Mouse (Mus musculus) lung, embryonic 16.5 days (tissue): ENCODE data around the gene Atp2c1. TPM values are rescaled to one million over a fixed set of nuclear protein-coding genes. Genes with fewer than 3 reads are reported as not detected.

ENCODE experiments used
- ATAC-seq: fragments of 200-750 bp; cut with Nextera tagmentation; 2 replicates; pipeline ENCODE4 v1.8.0; 2017; ENCODE audit warnings: low read depth, mild to moderate bottlenecking, moderate library complexity
- H3K27ac ChIP-seq: fragments of 300-500 bp; sonication (generic); 2 replicates; pipeline ENCODE4 v1.5.1; 2014; ENCODE audit warnings: mild to moderate bottlenecking, control low read depth, low read length
- H3K27me3 ChIP-seq: fragments of 300-500 bp; sonication (generic); 2 replicates; pipeline ENCODE4 v1.6.1; 2014; ENCODE audit warnings: low read depth, low read length, mixed read lengths; ENCODE audit not compliant: control insufficient read depth, insufficient read depth
- H3K36me3 ChIP-seq: fragments of 300-500 bp; sonication (generic); 2 replicates; pipeline ENCODE4 v1.6.1; 2014; ENCODE audit warnings: low read length; ENCODE audit not compliant: control insufficient read depth, insufficient read depth
- H3K4me1 ChIP-seq: fragments of 300-500 bp; sonication (generic); replicated peaks from 2 replicates; pipeline ENCODE4 v1.6.1; 2014; ENCODE audit warnings: low read length, mixed read lengths; ENCODE audit not compliant: control insufficient read depth, insufficient read depth
- H3K4me2 ChIP-seq: fragments of 300-500 bp; sonication (generic); 2 replicates; pipeline ENCODE4 v1.6.1; 2014; ENCODE audit warnings: low read depth, low read length, control low read depth
- H3K4me3 ChIP-seq: fragments of 300-500 bp; sonication (generic); 2 replicates; pipeline ENCODE4 v1.5.1; 2014; ENCODE audit warnings: mild to moderate bottlenecking, low read length, control low read depth
- H3K9ac ChIP-seq: fragments of 300-500 bp; sonication (generic); 2 replicates; pipeline ENCODE4 v1.6.1; 2014; ENCODE audit warnings: low read length, control low read depth
- H3K9me3 ChIP-seq: fragments of 300-500 bp; sonication (generic); 2 replicates; pipeline ENCODE4 v1.6.1; 2016; ENCODE audit warnings: low read length; ENCODE audit not compliant: control insufficient read depth
- WGBS: fragments of 180-500 bp; shearing (Covaris S2); extraction: QIAGEN DNeasy Blood & Tissue Kit; methylation state at CpG from one replicate; pipeline ENCODE4 v1.1.7; 2014; 5-methylcytosine and 5-hydroxymethylcytosine counted together
- polyA plus RNA-seq: library from polyadenylated mRNA; unstranded; fragments of >200 nt; fragmentation: Nextera tagmentation; extraction: Ambion mirVana; gene quantifications from 2 replicates; pipeline ENCODE4 v1.2.1, GENCODE M21; 2015

Atp2c1 gene
- polyA plus RNA-seq, 1 experiment from 2014 or later: 65.2 TPM

DNA sequence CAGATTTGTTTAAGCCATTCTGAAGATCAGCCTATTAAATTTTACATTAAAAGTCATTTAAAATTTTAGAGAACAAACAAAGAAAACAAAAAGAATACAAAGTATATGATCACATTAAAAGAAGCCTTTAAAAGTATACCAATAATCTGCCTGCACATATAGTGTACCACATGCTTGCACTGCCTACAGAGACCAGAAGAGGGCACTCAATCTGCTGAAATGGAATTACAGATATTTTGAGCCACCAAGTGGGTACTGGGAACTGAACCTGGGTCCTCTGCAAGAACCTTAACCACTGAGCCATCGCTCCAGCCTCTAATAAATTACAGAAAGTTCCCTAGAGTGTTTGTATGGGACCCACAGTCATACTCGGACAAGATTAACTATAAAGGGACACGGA, 59.3 kb downstream of the Atp2c1 start:
- H3K27ac ChIP-seq: no peak overlapping the region

DNA sequence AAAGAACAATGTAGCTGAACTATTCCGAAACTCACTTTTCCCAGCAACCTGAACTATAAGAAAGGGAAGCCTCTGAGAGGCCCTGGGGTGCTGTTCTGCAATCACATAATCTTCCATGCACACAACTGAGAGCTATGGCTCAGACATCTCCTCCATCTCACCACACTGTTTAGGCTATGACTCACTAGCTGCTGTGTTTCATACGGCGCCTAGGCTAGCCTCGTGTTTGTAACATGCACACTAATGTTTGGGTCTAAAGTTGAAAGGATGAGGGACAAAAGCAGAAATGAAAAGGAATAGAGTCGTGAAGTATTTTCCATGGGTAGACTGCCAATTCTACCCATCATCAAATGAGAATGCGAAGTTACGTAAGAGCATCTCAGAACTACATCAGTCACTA, 65.6 kb downstream of the Atp2c1 start:
- no peak overlapping the region for H3K4me3 ChIP-seq
- 81% methylated on average over 7 of the region's 7 CpGs for whole genome bisulfite sequencing
- no peak overlapping the region for H3K9ac ChIP-seq
- no peak overlapping the region for H3K27ac ChIP-seq
- H3K9me3 ChIP-seq: no peaks in the 10 kb centered on the region
- H3K4me1 ChIP-seq: no peaks in the 10 kb centered on the region
- no peak overlapping the region for H3K4me2 ChIP-seq
- H3K27me3 ChIP-seq: no peaks in the 10 kb centered on the region
- ATAC-seq: no peak
- H3K36me3 ChIP-seq: peaks cover 5% of the 10 kb centered on the region; the same call in 1 of the 2 replicates

More for the DNA sequence above, 59.3 kb downstream of the Atp2c1 start:
- Histone ChIP-seq H3K27me3 (no peaks in the 10 kb centered on the region), H3K4me3 (no peak overlapping the region), H3K9ac (no peak overlapping the region), H3K36me3 (peaks cover 11% of the 10 kb centered on the region), H3K9me3 (0 out of 2 replicates have a peak, but pooled peaks cover 2% of the 10 kb centered on the region), H3K4me2 (no peak overlapping the region), H3K4me1 (0 out of 2 replicates have a peak, but pooled peaks cover 4% of the 10 kb centered on the region)
- ATAC-seq: no peak
- 97% methylated on average over 3 of the region's 3 CpGs for WGBS

DNA sequence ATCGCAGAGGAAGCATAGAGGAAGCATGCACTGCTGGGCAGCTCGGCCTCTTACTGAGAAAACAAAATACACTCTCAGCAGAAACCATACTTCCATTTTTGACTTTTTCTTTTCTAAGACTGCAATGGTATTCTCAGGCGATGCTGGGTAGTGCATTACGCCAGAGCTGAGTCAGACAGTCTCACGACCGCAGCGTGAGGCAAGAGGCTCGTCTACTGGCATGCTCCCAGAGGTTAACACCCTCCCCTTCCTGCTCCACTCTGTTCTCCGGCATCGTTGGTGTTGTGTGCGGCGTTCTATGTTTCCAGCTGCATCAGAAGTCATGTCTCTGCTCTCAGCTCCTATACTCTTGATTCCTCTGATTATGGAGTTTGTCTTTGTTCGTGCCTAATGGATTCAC, 68.1 kb downstream of the Atp2c1 start:
- ATAC-seq: no peak
- peaks cover 5% of the 10 kb centered on the region; the same call in 1 of the 2 replicates for H3K36me3 ChIP-seq

DNA sequence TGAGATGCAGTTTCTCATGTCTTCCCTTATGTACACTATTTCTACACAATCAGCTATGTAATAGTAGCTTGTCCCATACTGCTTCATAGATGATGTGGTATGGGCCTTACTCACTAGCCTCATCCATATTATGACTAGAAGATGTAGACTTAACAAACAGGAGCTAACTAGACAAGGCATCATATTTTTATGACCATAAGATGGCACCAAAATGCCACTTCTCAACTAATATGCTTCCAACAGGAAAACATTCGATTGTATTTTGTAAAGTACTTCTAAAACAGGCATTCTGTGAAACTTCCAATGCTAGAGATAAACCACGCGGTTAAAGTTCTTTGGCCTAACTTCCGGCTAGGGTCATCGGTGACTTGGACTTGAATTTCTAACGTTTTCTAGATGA, 118.6 kb downstream of the Atp2c1 start:
- Histone ChIP-seq H3K36me3 (0 out of 2 replicates have a peak, but pooled peaks cover 3% of the 10 kb centered on the region), H3K27ac (no peak overlapping the region), H3K4me2 (no peak overlapping the region), H3K9me3 (no peaks in the 10 kb centered on the region), H3K4me1 (no peaks in the 10 kb centered on the region), H3K9ac (no peak overlapping the region), H3K27me3 (no peaks in the 10 kb centered on the region), H3K4me3 (no peak overlapping the region)
- ATAC-seq: no peak
- WGBS: 89% methylated on average over 6 of the region's 6 CpGs

More for the DNA sequence above, 68.1 kb downstream of the Atp2c1 start:
- Histone ChIP-seq H3K4me3 (no peak overlapping the region), H3K4me2 (no peak overlapping the region), H3K9ac (no peak overlapping the region), H3K27me3 (no peaks in the 10 kb centered on the region), H3K4me1 (no peaks in the 10 kb centered on the region), H3K9me3 (no peaks in the 10 kb centered on the region), H3K27ac (no peak overlapping the region)
- 82% methylated on average over 13 of the region's 13 CpGs for WGBS

DNA sequence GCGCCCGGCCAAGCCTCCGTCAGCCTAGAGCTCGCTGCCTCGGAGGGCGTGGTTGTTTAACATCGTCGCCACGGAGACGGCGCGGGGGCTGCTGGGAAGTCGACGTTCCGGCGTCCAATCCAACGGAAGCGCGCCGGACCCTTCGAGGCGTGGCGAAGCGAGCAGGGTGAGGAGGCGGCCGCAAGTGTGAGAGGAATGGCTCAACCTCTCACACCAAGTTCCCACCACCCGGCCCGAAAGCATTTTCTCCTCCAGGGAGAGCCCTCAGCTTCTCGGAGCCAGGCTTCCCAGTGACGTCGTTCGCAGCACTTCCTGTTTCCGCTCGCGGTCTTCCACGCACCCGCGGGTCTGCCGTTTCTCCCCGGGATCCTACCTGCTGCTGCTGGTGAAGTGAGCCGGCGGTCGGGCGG, 131.9 kb downstream of the Atp2c1 start, which contains the start of the genes Aste1 and Nek11:
TSS of gene Aste1 (plus strand) at position 175 of the 410 bp plus-strand sequence.
TSS of gene Nek11 (minus strand) at position 307 of the 410 bp plus-strand sequence.
- Histone ChIP-seq H3K4me2 (peak within 1 kb of the TSS; percentile 75), H3K27me3 (no peaks in the 10 kb centered on the region), H3K36me3 (peaks cover 6% of the 10 kb centered on the region), H3K9ac (peak within 1 kb of the TSS; percentile 80), H3K4me1 (peaks cover 7% of the 10 kb centered on the region), H3K27ac (peak within 1 kb of the TSS; percentile 97), H3K9me3 (no peaks in the 10 kb centered on the region), H3K4me3 (peak within 1 kb of the TSS; percentile 88)
- under 1% methylated on average over 44 of the region's 44 CpGs for WGBS
- peak; percentile 100 for ATAC-seq

DNA sequence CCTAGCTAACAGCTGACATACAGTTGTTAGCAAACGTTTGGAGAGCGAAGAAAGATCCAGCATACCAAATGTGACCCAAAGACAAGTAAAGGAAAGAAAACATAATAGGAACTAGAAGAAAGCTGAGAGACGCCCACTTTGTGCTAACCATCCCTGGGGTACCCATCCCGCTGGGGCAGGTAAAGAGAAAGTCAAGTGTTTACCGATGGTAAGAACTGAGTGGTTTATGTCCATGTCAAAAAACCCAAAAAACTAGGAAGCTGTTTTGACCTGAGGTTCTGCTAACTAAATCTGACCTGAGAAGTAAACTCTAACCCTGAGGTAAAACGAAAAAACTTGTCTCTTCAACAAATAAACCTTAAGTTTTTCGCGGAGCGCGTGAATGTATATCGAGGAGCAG, 132.4 kb downstream of the Atp2c1 start:
- Histone ChIP-seq H3K9ac (peak overlapping the region; percentile 80), H3K4me3 (peak overlapping the region; percentile 88), H3K36me3 (peaks cover 6% of the 10 kb centered on the region), H3K27ac (no peak overlapping the region), H3K27me3 (no peaks in the 10 kb centered on the region), H3K4me1 (peaks cover 7% of the 10 kb centered on the region), H3K9me3 (no peaks in the 10 kb centered on the region), H3K4me2 (peak overlapping the region; percentile 75)
- 10% methylated on average over 11 of the region's 11 CpGs for WGBS
- ATAC-seq: no peak

DNA sequence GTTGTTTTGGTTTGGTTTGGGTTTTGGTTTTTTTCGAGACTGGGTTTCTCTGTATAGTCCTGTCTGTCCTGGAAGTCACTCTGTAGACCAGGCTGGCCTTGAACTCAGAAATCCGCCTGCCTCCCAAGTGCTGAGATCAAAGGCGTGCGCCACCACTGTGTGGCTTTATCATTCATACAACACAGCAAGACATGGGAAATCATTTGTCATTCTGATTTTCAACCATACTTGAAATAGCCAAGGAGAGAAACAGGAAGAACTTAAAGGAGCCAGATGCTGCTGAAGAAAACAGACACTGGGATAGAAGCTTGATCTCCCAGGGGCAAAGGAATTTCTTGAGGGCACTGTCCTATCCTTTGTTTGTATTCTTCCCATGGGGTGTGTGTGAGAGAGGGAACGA, 136.5 kb downstream of the Atp2c1 start:
- Histone ChIP-seq H3K4me1 (0 out of 2 replicates have a peak, but pooled peaks cover 2% of the 10 kb centered on the region), H3K9me3 (no peaks in the 10 kb centered on the region), H3K9ac (no peak overlapping the region), H3K4me3 (no peak overlapping the region), H3K4me2 (no peak overlapping the region), H3K27me3 (no peaks in the 10 kb centered on the region), H3K27ac (no peak overlapping the region), H3K36me3 (no peaks in the 10 kb centered on the region)
- 49% methylated on average over 4 of the region's 5 CpGs for WGBS
- ATAC-seq: no peak

DNA sequence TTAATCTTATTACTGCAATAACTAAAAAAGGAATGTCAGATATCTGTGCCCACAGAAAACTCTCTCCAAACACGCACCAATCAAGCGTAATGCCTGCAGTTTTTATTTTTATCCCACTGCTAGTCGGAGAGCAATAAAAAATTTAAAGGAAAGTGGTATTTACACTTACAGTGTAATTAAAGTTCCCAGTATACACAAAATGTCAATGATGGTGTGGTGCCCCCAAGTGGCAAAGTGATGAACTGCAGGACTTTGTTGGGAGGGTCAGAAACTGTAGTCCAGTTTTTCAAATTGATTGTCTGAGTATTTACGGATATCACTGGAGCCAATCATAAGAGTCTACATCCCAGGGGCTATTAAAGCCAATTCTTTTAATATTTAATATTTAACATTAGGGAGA, 137.8 kb downstream of the Atp2c1 start:
- 10% methylated on average over 4 of the region's 4 CpGs for WGBS
- Histone ChIP-seq H3K4me1 (no peaks in the 10 kb centered on the region), H3K4me3 (no peak overlapping the region), H3K27me3 (no peaks in the 10 kb centered on the region), H3K9me3 (no peaks in the 10 kb centered on the region), H3K9ac (no peak overlapping the region), H3K4me2 (no peak overlapping the region), H3K36me3 (no peaks in the 10 kb centered on the region), H3K27ac (no peak overlapping the region)
- no peak for ATAC-seq

DNA sequence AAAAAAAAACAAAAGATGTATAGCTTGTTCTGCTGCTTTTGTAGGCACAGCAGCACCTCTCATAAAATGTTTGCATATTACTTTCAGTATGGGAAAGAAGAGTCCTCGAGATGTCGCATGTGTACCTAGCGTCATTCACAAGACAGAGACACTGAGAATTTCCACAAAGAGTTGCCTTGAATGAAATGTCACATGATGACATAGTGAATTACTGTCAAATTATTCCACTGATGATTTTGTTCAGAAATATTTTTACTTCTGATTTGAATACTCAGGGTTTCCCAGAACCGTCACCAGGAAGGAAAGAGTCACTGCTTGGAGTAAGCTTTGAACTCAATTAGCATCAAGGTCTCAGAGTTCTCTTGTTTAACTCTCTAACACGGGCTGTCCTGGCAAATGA, 139.7 kb downstream of the Atp2c1 start:
- H3K4me2 ChIP-seq: no peak overlapping the region
- no peak overlapping the region for H3K27ac ChIP-seq
- no peaks in the 10 kb centered on the region for H3K9me3 ChIP-seq
- H3K27me3 ChIP-seq: no peaks in the 10 kb centered on the region
- H3K9ac ChIP-seq: no peak overlapping the region
- no peaks in the 10 kb centered on the region for H3K4me1 ChIP-seq
- H3K4me3 ChIP-seq: no peak overlapping the region
- WGBS: 74% methylated on average over 5 of the region's 5 CpGs
- ATAC-seq: no peak
- H3K36me3 ChIP-seq: no peaks in the 10 kb centered on the region
